Mouse (Mus musculus) WW6 (cell line): ENCODE results near the gene Enc1.
A peak's percentile ranks its signal among the peaks of the same experiment; 100 is the strongest.
"Not testable (repeated sequence)": the region's sequence is repeated elsewhere in the genome, so short reads cannot be mapped to it uniquely, and the experiment has no call there.

Experiments used
- DNase-seq: peaks from one replicate; pipeline ENCODE4 v3.0.0-alpha.2; 2013; ENCODE audit warnings: low read depth, low spot score

The Enc1 gene

GRCm38 (mm10) chr13:97250551-97251380, 9.9 kb downstream of the Enc1 start:
- DNase-seq, result no peak

- DNase-seq, result no peak
These were observed 10.8 kb downstream of the Enc1 start for GRCm38 (mm10) chr13:97251736-97252135.

GRCm38 (mm10) chr13:97252469-97252868, 11.6 kb downstream of the Enc1 start:
- DNase-seq, result no peak

DNA sequence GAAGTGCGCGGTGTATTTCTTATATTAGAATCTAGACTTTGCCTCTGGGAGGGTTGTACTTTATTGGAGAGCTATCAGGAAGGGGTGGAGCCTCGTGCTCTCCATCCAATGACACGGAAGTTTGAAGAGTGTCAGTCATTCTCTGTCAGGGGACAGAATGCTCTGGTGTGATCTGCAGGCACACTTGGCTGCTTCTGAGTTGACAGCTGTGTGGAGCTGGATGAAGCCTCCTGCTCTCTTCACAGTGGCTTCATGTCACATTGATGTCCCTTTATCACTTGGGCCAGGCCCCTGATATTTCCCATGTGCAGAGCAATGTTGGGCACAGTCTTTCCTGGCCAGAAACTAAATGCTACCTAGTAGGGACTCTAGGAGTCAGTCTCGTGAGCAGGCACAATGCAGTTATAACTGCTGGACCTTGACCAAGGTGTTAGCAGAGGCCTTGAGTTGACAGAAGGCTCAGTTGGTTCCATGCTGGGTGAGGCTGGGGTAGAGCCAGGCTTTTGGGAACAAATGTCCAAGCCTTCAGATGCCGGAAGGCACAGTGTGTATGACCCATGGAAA, 12.6 kb downstream of the Enc1 start:
- no peak for DNase-seq

DNA sequence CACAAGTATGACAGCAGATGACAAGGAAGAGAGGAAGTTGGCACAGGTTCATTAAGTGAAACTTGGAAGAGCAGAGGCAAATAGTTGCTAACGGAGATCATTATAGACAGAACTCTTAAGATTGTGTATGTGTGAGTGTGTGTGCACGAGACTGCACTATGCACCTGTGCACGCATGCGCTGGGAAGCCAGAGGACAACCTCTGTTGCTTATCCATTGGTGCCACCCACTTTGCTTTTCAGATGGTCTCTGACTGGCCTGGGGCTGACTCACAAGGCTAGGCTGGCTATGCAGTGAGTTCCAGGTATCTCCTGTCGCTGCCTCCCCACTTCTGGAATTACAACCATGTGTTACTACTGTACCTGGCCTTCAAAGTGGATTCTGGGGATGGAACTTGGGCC, 13.1 kb downstream of the Enc1 start:
- no peak for DNase-seq

DNA sequence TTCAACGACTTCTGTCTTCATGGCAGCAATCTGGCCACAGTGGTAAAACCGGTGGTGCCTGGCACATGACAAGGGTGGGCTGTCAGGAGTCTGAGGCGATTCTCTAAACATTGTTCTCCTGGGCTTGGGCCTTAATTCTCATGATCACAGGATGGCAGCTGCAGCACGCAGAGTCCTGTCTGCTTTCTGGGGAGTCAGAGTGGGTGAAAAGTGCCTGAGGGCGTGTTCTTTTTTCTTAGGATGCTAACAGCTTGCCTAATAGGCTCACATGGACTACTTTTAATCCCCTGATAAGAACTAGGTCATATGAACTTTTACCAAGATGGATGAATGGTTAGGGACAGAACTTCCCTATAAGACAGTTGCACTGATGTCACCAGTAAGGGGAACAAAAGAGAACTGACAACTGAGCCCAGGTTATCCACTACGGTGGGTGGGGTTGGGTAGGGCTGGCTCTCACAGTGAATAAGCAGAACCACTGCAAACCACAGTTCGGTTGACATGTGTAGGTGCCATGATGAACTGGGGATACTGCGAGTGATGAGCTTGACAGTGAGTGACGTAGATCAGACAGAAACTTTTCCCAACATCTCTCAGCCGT, 13.8 kb downstream of the Enc1 start:
- DNase-seq, result no peak

GRCm38 (mm10) chr13:97255976-97256848, 15.3 kb downstream of the Enc1 start:
- no peak for DNase-seq

GRCm38 (mm10) chr13:97256849-97257379, 16.0 kb downstream of the Enc1 start:
- DNase-seq, result no peak

DNA sequence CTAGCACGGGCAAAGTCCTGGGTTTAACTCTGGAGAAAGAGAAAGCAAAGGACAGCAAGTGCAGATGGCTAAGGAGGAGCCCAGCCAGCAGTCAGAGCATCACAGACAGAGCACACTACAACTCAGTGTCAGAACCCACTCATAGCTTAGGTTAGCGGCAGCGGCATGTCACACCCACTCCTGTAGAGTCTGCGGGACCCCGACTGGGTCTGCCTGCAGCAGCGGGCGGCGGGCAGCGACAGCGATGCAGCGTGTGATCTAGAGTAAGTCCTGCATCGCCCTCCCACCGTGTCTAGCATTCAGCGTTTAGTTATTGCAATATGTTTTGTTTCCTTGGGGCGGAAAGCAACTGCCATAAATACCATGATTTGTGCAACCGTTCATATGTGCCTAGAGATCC, 18.4 kb downstream of the Enc1 start:
- DNase-seq, result no peak

DNA sequence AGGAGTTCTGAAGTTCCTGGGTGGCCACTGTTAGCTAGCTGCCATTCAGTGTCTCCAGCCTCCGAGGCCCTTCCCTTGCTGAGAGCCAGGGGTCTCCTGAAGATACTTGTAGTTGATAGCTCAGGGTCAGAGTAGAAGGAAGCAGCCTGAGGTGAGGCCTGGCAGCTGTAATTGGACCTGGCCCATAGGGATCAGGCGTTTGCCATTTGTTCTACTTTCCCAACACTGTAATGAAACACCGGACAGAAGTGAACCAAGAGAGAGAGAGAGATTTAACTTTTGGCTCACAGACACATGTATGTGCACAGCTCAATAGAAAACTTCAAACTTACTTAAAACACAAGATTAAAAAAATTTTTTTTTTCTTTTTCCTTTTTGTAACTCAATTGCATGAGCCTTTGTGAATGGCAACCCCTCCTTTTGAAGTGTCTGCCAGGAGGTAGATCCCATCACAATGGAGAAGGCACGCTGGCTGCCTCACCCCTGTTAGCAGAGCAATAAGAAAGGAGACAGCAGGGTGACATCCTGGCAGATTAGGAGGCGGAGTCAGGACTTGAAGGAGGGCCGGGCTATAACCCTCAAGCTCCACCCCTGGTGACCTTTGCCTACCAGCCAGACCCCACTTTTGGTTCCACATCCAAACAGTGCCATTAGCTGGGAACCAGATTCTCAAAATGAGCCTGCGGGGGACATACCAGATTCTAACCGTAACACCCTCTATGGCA, 19.7 kb downstream of the Enc1 start:
- peak; percentile 58 for DNase-seq

- DNase-seq, result no peak
These were observed 20.6 kb downstream of the Enc1 start for GRCm38 (mm10) chr13:97261549-97261948.

- no peak for DNase-seq
These were observed 21.8 kb downstream of the Enc1 start for GRCm38 (mm10) chr13:97262676-97263075.

DNA sequence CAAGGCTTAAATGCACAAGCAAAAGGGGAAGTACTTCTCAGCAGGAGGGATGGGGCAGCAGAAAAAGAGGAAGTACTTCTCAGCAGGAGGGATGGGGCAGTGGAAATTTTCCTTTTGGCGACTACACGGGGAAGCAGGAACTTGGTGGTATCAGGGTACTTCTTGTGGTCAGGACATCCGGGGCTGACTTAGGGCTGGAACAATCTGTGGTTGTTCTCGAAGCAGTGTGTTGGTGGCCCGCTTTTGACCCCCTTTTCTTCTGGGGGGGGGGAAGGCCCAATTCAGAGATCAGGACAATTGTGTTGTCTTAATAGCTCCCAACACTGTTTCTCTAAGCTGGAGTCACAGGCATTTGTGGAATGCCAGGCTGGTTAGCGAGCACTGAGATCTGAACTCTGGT, 24.6 kb downstream of the Enc1 start:
- DNase-seq, result not testable (repeated sequence)

DNA sequence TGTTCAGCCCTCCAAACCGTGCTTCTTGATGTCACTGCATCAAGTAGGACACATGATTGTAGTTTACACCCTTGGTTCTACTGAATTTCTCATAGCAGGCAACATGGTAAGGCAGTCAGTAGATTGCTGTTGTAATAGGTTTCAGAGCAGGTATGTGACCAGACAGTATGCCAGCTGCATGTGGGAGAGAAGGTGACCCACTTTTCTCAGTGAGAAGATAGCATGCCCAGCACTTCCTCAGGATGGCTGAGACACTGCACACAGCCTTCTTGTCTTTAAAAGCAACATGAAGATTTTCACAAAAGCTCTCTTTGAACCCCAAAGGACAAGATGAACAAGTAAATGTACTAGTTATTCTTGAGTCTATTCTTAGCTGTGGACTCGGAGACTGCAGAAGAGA, 29.8 kb downstream of the Enc1 start:
- no peak for DNase-seq

DNA sequence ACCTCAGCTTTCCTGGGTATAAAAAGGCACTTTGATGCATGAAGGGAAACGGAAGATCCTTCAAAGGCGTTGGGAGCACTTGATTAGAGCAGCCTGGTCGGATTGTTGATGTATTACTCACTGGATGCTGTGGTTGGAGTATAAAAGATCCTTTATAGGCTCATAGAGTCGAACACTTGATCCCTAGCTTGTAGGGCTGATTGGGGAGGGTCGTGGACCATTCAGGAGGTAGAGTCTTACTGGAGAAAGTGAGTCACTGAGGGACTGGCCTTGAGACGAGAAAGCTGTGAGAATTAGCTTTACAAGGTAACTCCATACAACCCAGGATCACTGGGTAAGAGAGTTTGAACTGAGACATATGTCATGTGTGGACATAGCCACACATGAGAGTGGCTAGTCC, 30.7 kb downstream of the Enc1 start:
- no peak for DNase-seq

DNA sequence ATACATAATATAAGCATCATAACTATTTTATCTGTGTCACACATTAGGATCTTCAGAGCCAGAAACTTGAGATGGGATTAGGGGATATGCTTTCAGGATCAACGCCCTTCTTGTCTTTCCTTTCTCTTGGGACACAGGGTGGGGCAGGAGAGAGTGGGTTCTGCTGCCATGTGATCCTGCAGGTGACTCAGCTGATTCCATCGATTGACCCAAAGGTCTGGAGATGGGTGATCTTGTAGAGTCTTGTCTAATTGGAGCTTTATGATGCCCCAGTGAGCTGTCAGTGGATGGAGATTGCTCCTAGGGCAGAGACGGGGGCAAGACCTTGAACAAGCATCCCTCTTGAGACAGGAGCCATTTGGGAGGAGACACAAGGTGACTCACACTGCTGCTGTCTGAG, 33.9 kb downstream of the Enc1 start:
- DNase-seq, result no peak

- DNase-seq, result no peak
These were observed 34.6 kb downstream of the Enc1 start for GRCm38 (mm10) chr13:97275482-97275881.

DNA sequence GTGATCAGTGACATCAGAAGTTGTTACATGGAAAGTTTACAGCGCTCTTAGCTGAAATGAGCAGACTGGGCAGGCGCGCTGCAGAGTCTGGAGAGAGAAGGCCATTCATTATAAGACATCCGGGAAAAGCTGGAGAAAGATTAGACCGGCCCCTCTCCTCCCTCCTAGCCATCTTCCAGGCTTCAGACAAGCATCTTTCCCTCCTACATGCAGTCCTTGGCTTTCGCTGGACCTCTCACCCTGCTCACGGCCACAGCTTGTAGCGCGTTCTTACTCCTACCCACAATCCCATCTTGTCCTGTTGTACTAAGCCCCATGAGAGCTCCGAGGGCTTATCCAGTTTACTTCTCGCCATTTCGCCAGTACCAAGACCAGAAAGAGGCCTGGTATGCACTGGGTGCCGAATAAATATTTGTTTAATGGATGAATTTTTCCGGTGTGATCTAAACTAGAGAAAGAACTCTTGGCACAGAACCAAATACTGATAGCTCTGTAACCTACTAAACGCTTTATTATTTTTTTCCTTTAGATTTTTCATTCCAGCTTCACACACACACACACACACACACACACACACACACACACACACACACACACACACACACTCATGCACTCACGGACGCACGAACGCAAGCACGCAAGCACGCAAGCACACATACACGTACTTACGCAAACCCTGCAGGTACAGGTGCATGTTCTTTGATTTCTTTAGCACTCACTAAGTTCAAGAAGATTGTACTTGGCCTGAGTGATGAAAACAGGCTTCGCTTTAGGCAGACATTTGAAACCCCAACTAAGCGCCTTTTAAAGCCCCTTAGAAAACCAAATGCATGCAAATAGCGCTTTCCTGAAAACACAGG, 41.4 kb downstream of the Enc1 start:
- no peak for DNase-seq

DNA sequence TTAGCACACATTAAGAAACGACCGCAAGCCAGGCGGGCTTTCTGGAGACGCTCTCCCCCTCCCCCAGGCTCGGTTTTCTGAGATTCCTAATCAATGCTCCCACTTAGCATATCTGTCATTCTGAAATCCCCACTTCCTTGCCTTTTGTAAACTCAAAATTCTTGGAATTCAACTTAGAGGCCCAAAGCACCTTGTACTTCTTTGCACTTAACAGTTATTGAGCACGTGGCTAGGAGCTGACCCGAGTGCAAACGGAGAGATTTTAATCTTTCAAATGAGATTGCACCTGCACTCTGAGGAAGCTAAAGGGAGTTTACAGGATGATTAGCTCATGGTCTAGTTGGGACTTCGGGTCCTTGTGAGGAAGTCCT, 42.0 kb downstream of the Enc1 start:
- no peak for DNase-seq

DNA sequence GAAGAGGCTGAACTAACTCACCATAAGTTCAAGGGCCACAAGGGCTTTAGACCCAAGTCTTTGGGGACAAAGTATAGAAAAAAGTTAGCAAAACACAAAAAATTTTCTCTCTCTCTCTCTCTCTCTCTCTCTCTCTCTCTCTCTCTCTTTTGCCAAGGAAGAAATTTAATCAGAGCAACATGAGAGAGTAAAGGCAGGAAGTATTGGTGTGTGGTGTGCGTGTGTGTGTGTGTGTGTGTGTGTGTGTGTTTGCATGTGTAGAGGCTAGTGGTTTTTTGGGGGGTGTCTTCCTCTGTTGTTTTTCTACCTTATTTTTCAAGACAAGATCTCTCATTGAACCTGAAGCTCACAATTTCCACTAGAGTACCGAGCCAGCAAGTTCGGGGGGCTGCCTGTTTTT, 46.1 kb downstream of the Enc1 start:
- DNase-seq, result no peak
